Mouse (Mus musculus) 3134 (cell line): ENCODE results near the gene Ccdc189.

Source experiments
- DNase-seq: peaks from one replicate; pipeline ENCODE4 v3.0.0-alpha.2; 2011; ENCODE audit warnings: low spot score; ENCODE audit not compliant: insufficient read length; ENCODE audit errors: extremely low read depth

The Ccdc189 gene

GRCm38 (mm10) chr7:127592575-127592974 lies 4.2 kb upstream of the Ccdc189 start:
- no peak for DNase-seq

- no peak for DNase-seq
Observed at GRCm38 (mm10) chr7:127591108-127591507, 2.7 kb upstream of the Ccdc189 start.

- no peak for DNase-seq
Observed at GRCm38 (mm10) chr7:127589637-127590036, 1.2 kb upstream of the Ccdc189 start.

GRCm38 (mm10) chr7:127588901-127589300 lies 506 bp upstream of the Ccdc189 start:
- no peak for DNase-seq

GRCm38 (mm10) chr7:127587196-127587595 lies 1.2 kb downstream of the Ccdc189 start:
- no peak for DNase-seq

GRCm38 (mm10) chr7:127586149-127586548 lies 2.2 kb downstream of the Ccdc189 start:
- no peak for DNase-seq

GRCm38 (mm10) chr7:127585031-127585430 lies 3.4 kb downstream of the Ccdc189 start:
- DNase-seq = no peak

GRCm38 (mm10) chr7:127583260-127583659 lies 5.1 kb downstream of the Ccdc189 start:
- no peak for DNase-seq

- no peak for DNase-seq
Observed at GRCm38 (mm10) chr7:127574115-127574514, 14.3 kb downstream of the Ccdc189 start.

- peak; percentile 30 for DNase-seq
Observed at GRCm38 (mm10) chr7:127573503-127574008, 14.8 kb downstream of the Ccdc189 start.

GRCm38 (mm10) chr7:127572895-127573471 lies 15.4 kb downstream of the Ccdc189 start, which contains the start of gene Phkg2:
Gene Phkg2, plus strand, starts transcription at chr7:127573340.
- peak; percentile 85 for DNase-seq

- peak; percentile 32 for DNase-seq
Observed at GRCm38 (mm10) chr7:127564381-127565150, 23.8 kb downstream of the Ccdc189 start.

GRCm38 (mm10) chr7:127561340-127561858 lies 27.0 kb downstream of the Ccdc189 start, which contains the start of gene Tmem265:
Gene Tmem265, plus strand, starts transcription at chr7:127561390.
- no peak for DNase-seq

- DNase-seq = no peak
Observed at GRCm38 (mm10) chr7:127560580-127560979, 27.8 kb downstream of the Ccdc189 start.

- no peak for DNase-seq
Observed at GRCm38 (mm10) chr7:127551558-127551957, 36.8 kb downstream of the Ccdc189 start.

- no peak for DNase-seq
Observed at GRCm38 (mm10) chr7:127549116-127549835, 39.1 kb downstream of the Ccdc189 start.

GRCm38 (mm10) chr7:127541671-127542070 lies 46.7 kb downstream of the Ccdc189 start:
- no peak for DNase-seq
